Mouse (Mus musculus): ENCODE measurements at regions not wholly inside any gene's neighbourhood (a gene's known extent, or its start where the extent isn't known, plus 50 kb on each side); places are given as distances from the start of the nearest gene placed in this dataset.

GRCm38 (mm10) chr10:117494171-117494701 is 114.4 kb upstream of the Cpsf6 start:
- peak overlapping the region; percentile 42 for H3K4me3 ChIP-seq (replicated peaks)
- no peaks in the 10 kb centered on the region for H3K4me1 ChIP-seq (replicated peaks)
- ATAC-seq (ENCODE audit: insufficient read depth) = no peak
- no peaks in the 10 kb centered on the region for H3K27me3 ChIP-seq
- peak overlapping the region; percentile 48 for H3K4me2 ChIP-seq
- peak overlapping the region; percentile 51; the same call in 1 of the 2 replicates for H3K27ac ChIP-seq (replicated peaks)
- no peaks in the 10 kb centered on the region for H3K36me3 ChIP-seq (replicated peaks)
- 14% methylated on average over 18 of the region's 18 CpGs for WGBS (ENCODE audit: insufficient replicate concordance)
- H3K9ac ChIP-seq = no peak overlapping the region
- H3K9me3 ChIP-seq (replicated peaks) = no peaks in the 10 kb centered on the region

DNA sequence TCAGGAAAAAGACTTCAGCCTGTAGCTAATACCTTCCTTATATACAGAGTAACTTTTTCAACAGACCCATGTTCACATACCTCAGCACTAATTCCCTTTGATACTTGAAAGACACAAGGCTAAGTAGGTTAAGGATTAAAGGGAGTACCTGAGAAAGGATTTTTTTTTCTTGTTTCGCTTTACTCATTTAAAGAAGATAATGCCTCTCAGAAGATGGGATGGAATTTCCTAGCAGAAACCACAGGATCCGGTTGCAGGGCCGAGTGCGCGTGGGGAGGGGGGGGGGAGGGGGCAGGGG is 114.0 kb upstream of the Cpsf6 start:
- H3K9ac ChIP-seq = no peak overlapping the region
- 11% methylated on average over 2 of the region's 5 CpGs for WGBS (ENCODE audit: insufficient replicate concordance)
- H3K4me1 ChIP-seq (replicated peaks) = no peaks in the 10 kb centered on the region
- H3K27me3 ChIP-seq = no peaks in the 10 kb centered on the region
- H3K4me2 ChIP-seq = peak overlapping the region; percentile 48; the same call in 1 of the 2 replicates
- ATAC-seq (ENCODE audit: insufficient read depth) = no peak
- H3K36me3 ChIP-seq (replicated peaks) = no peaks in the 10 kb centered on the region
- no peak overlapping the region for H3K4me3 ChIP-seq (replicated peaks)
- H3K27ac ChIP-seq (replicated peaks) = no peak overlapping the region
- H3K9me3 ChIP-seq (replicated peaks) = no peaks in the 10 kb centered on the region

DNA sequence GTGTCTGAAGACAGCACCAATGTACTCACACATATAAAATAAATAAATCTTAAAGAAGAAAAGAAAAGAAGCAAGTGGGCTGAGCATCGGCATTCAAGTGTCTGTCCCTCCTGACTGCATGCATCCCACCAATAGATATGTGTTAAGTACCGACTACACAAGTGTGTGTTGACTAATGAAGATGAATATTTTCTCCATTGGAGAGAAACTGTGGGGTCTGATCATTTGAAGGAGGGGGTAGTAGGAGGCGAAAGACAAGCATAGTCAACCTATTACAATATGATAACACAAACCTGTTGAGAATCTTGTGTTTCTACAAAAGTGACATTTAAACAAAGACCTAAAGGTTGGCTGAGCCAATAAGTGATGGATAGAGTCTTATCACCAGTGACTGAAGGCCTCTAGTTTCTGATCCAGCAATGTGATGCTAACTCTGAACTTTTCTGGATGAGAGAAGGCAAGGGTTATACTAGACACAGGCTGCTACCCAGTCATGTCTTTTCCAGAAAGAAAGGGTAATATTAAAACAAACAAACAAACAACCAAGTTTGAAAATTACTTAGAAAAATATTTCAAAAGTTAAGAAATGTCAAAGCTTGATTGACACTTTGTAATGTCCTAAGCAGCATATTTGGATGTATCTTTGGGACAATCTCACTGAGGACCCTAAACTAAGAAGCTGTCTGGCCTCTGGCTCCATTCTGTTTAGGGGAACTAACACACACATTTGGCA is 113.4 kb upstream of the Cpsf6 start:
- ATAC-seq (ENCODE audit: insufficient read depth) = no peak
- WGBS (ENCODE audit: insufficient replicate concordance) = 70% methylated on average over 3 of the region's 3 CpGs
- H3K4me1 ChIP-seq (replicated peaks) = no peaks in the 10 kb centered on the region
- H3K9ac ChIP-seq = no peak overlapping the region
- H3K27ac ChIP-seq (replicated peaks) = no peak overlapping the region
- no peaks in the 10 kb centered on the region for H3K9me3 ChIP-seq (replicated peaks)
- no peaks in the 10 kb centered on the region for H3K36me3 ChIP-seq (replicated peaks)
- H3K4me3 ChIP-seq (replicated peaks) = no peak overlapping the region
- peak overlapping the region; percentile 23; the same call in 1 of the 2 replicates for H3K4me2 ChIP-seq
- no peaks in the 10 kb centered on the region for H3K27me3 ChIP-seq

DNA sequence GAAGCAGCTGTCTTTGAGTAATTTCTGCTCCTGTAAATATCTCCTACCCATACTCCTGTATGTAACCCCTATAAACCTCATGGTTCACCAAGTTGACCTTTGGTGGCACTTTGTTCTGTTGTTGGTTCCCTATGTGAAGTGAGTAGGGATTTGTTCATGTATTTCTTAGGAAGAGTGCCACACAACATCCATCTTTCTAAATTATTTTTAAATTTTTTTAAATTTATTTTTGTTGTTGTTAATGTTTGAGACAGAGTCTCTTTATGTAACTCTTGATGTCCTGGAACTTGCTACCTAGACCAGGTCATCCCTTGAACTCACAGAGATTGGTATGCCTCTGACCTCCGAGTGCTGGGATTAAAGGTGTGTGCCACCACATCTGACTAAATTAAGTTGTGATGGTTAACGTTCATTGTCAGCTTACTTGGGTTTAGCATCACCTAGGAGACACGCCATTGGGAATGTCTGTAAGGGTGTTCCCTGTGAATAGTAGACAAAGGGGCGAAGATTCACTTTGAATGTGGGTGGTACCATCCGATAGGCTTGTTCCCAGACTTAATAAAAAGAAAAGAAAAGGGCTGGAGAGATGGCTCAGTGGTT is 112.7 kb upstream of the Cpsf6 start:
- WGBS (ENCODE audit: insufficient replicate concordance) = 66% methylated on average over 5 of the region's 5 CpGs
- Histone ChIP-seq H3K4me1 (replicated peaks) (no peaks in the 10 kb centered on the region), H3K9me3 (replicated peaks) (no peaks in the 10 kb centered on the region), H3K9ac (no peak overlapping the region), H3K27me3 (no peaks in the 10 kb centered on the region), H3K4me3 (replicated peaks) (no peak overlapping the region), H3K36me3 (replicated peaks) (no peaks in the 10 kb centered on the region), H3K4me2 (no peak overlapping the region), H3K27ac (replicated peaks) (no peak overlapping the region)
- no peak for ATAC-seq (ENCODE audit: insufficient read depth)

DNA sequence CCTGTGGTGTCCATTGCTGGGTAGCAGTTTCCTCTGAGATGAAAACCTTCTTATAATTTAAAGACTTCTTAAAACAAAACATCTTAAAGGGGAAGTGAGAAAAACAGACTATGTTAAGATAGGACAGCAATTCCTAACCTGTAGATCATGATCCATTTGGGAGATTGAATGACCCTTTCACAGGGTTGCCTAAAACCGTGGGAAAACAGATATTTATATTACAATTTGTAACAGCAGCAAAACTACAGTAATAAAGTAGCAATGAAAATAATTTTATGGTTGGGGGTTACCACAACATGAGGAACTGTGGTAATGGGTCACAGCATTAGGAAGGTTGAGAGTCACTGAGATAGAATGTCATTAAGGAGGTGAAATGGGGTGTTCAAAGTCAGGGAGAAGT is 111.9 kb upstream of the Cpsf6 start:
- no peaks in the 10 kb centered on the region for H3K27me3 ChIP-seq
- H3K36me3 ChIP-seq (replicated peaks) = no peaks in the 10 kb centered on the region
- H3K4me3 ChIP-seq (replicated peaks) = no peak overlapping the region
- WGBS (ENCODE audit: insufficient replicate concordance) = 37% methylated on average over 1 of the region's 1 CpGs
- no peak overlapping the region for H3K9ac ChIP-seq
- H3K9me3 ChIP-seq (replicated peaks) = no peaks in the 10 kb centered on the region
- ATAC-seq (ENCODE audit: insufficient read depth) = no peak
- no peaks in the 10 kb centered on the region for H3K4me1 ChIP-seq (replicated peaks)
- no peak overlapping the region for H3K27ac ChIP-seq (replicated peaks)
- H3K4me2 ChIP-seq = no peak overlapping the region

- Histone ChIP-seq H3K36me3 (replicated peaks) (no peaks in the 10 kb centered on the region), H3K4me1 (replicated peaks) (no peaks in the 10 kb centered on the region), H3K27me3 (no peaks in the 10 kb centered on the region), H3K4me2 (no peak overlapping the region), H3K27ac (replicated peaks) (no peak overlapping the region), H3K9ac (no peak overlapping the region), H3K9me3 (replicated peaks) (no peaks in the 10 kb centered on the region), H3K4me3 (replicated peaks) (no peak overlapping the region)
- WGBS (ENCODE audit: insufficient replicate concordance) = 54% methylated on average over 4 of the region's 4 CpGs
- ATAC-seq (ENCODE audit: insufficient read depth) = no peak
These were observed 111.2 kb upstream of the Cpsf6 start for GRCm38 (mm10) chr10:117490851-117491595.

DNA sequence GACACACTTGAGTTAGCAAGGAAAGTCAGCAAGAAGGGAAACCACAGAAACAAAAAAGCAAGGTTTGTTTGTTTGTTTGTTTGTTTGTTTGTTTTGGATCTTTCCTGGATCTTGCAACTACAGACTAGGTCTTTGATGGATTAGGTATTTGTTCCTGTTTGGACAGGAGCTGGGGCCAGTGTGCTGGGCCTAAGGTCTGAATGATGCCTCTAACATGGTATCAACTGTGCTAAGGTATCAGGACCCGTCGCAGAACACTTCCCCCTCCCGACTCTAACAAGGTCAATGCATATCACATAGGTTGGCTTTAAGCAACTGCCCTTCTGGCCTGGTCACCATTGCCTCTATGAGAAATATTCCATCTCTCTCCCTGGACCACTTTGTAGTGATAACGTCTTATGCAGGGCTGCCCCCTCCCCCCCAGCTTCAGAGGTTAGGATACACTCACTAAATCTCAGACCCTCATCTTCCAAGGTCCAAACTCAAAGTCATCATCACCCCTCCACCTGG is 103.3 kb upstream of the Cpsf6 start:
- no peaks in the 10 kb centered on the region for H3K9me3 ChIP-seq (replicated peaks)
- no peaks in the 10 kb centered on the region for H3K4me1 ChIP-seq (replicated peaks)
- H3K4me2 ChIP-seq = no peak overlapping the region
- H3K36me3 ChIP-seq (replicated peaks) = no peaks in the 10 kb centered on the region
- no peaks in the 10 kb centered on the region for H3K27me3 ChIP-seq
- H3K4me3 ChIP-seq (replicated peaks) = no peak overlapping the region
- no peak for ATAC-seq (ENCODE audit: insufficient read depth)
- WGBS (ENCODE audit: insufficient replicate concordance) = 74% methylated on average over 4 of the region's 4 CpGs
- no peak overlapping the region for H3K27ac ChIP-seq (replicated peaks)
- no peak overlapping the region for H3K9ac ChIP-seq

GRCm38 (mm10) chr10:117482361-117482760 is 102.5 kb upstream of the Cpsf6 start:
- H3K4me1 ChIP-seq (replicated peaks) = no peaks in the 10 kb centered on the region
- H3K4me3 ChIP-seq (replicated peaks) = no peak overlapping the region
- H3K27ac ChIP-seq (replicated peaks) = no peak overlapping the region
- H3K4me2 ChIP-seq = no peak overlapping the region
- H3K27me3 ChIP-seq = no peaks in the 10 kb centered on the region
- H3K36me3 ChIP-seq (replicated peaks) = no peaks in the 10 kb centered on the region
- ATAC-seq (ENCODE audit: insufficient read depth) = no peak
- 57% methylated on average over 3 of the region's 3 CpGs for WGBS (ENCODE audit: insufficient replicate concordance)
- H3K9ac ChIP-seq = no peak overlapping the region
- no peaks in the 10 kb centered on the region for H3K9me3 ChIP-seq (replicated peaks)

GRCm38 (mm10) chr10:117481341-117481990 is 101.7 kb upstream of the Cpsf6 start:
- Histone ChIP-seq H3K27me3 (no peaks in the 10 kb centered on the region), H3K9ac (no peak overlapping the region), H3K27ac (replicated peaks) (no peak overlapping the region), H3K4me2 (no peak overlapping the region), H3K4me1 (replicated peaks) (no peaks in the 10 kb centered on the region), H3K9me3 (replicated peaks) (no peaks in the 10 kb centered on the region), H3K36me3 (replicated peaks) (no peaks in the 10 kb centered on the region), H3K4me3 (replicated peaks) (no peak overlapping the region)
- no peak for ATAC-seq (ENCODE audit: insufficient read depth)
- WGBS (ENCODE audit: insufficient replicate concordance) = 62% methylated on average over 5 of the region's 5 CpGs

- no peak for ATAC-seq (ENCODE audit: insufficient read depth)
- Histone ChIP-seq H3K4me1 (replicated peaks) (no peaks in the 10 kb centered on the region), H3K9me3 (replicated peaks) (no peaks in the 10 kb centered on the region), H3K36me3 (replicated peaks) (no peaks in the 10 kb centered on the region), H3K27me3 (no peaks in the 10 kb centered on the region), H3K4me3 (replicated peaks) (no peak overlapping the region), H3K4me2 (no peak overlapping the region), H3K27ac (replicated peaks) (no peak overlapping the region), H3K9ac (no peak overlapping the region)
- WGBS (ENCODE audit: insufficient replicate concordance) = 65% methylated on average over 5 of the region's 5 CpGs
These were observed 100.6 kb upstream of the Cpsf6 start for GRCm38 (mm10) chr10:117480456-117480850.

Measured in liver, embryonic 15.5 days (tissue).